Mouse (Mus musculus) hindbrain, embryonic 14.5 days (tissue): ENCODE data around the gene Hdgfl2. TPM values are rescaled to one million over a fixed set of nuclear protein-coding genes. Genes with fewer than 3 reads are reported as not detected.
"Not testable (repeated sequence)": the region's sequence is repeated elsewhere in the genome, so short reads cannot be mapped to it uniquely, and the experiment has no call there.

ENCODE experiments used
- ATAC-seq: fragments of 200-750 bp; cut with Nextera tagmentation; 2 replicates; pipeline ENCODE4 v1.8.0; 2017; ENCODE audit warnings: moderate number of reproducible peaks, mild to moderate bottlenecking, moderate TSS enrichment, moderate library complexity; ENCODE audit not compliant: low FRiP score
- DNase-seq: peaks from one replicate; pipeline ENCODE4 v3.0.0-alpha.2; 2015; ENCODE audit warnings: low spot score
- H3K27ac ChIP-seq: fragments of 300-500 bp; sonication (generic); 2 replicates; pipeline ENCODE4 v1.5.1; 2014; ENCODE audit warnings: mild to moderate bottlenecking, moderate library complexity
- H3K27me3 ChIP-seq: fragments of 300-500 bp; sonication (generic); 2 replicates; pipeline ENCODE4 v1.6.1; 2014; ENCODE audit warnings: mild to moderate bottlenecking, low read length, mixed read lengths; ENCODE audit not compliant: control insufficient read depth, insufficient read depth
- H3K36me3 ChIP-seq: fragments of 300-500 bp; sonication (generic); replicated peaks from 2 replicates; pipeline ENCODE4 v1.6.1; 2014; ENCODE audit not compliant: control insufficient read depth, insufficient read depth
- H3K4me1 ChIP-seq: fragments of 300-500 bp; sonication (generic); replicated peaks from 2 replicates; pipeline ENCODE4 v1.6.1; 2014; ENCODE audit warnings: antibody characterized with exemption, low read length, mixed read lengths; ENCODE audit not compliant: control insufficient read depth, insufficient read depth
- H3K4me2 ChIP-seq: fragments of 300-500 bp; sonication (generic); replicated peaks from 2 replicates; pipeline ENCODE4 v1.6.1; 2014; ENCODE audit warnings: mild to moderate bottlenecking, moderate library complexity
- H3K4me3 ChIP-seq: fragments of 300-500 bp; sonication (generic); replicated peaks from 2 replicates; pipeline ENCODE4 v1.5.1; 2014; ENCODE audit warnings: mild to moderate bottlenecking, low read length
- H3K9ac ChIP-seq: fragments of 300-500 bp; sonication (generic); 2 replicates; pipeline ENCODE4 v1.6.1; 2014
- H3K9me3 ChIP-seq: fragments of 300-500 bp; sonication (generic); 2 replicates; pipeline ENCODE4 v1.6.1; 2016; ENCODE audit warnings: low read length; ENCODE audit not compliant: control insufficient read depth
- WGBS: fragments of 180-500 bp; shearing (Covaris S2); extraction: QIAGEN DNeasy Blood & Tissue Kit; methylation state at CpG from one replicate; pipeline ENCODE4 v1.1.7; 2014; 5-methylcytosine and 5-hydroxymethylcytosine counted together
- polyA plus RNA-seq: library from polyadenylated mRNA; unstranded; fragments of >200 nt; fragmentation: Nextera tagmentation; extraction: Ambion mirVana; gene quantifications from 2 replicates; pipeline ENCODE4 v1.2.1, GENCODE M21; 2014

Gene Hdgfl2
- polyA plus RNA-seq, 1 experiment from 2014 or later: 98.1 TPM

DNA sequence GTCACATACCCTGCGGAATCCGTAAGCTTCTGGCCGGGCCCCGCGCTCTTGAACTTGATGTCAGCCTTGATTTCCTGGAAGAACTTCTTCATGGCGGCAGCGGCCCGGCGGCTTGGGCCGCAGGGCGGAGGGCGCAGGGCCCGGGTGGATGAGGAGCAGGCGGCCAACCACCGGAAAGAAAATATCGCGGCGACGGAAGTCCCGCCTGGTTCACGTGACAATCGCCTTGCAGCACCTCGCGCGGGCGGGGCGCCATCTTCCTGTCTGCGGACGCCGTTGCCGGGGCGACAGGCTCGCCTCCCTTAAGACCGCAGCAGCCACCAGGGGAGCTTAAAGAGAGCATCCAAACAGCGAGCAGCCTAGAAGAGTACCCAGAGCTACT lies 4.6 kb upstream of the Hdgfl2 start, which contains the start of gene Ubxn6:
Gene Ubxn6 (minus strand): TSS at position 202 of the 382 bp plus-strand sequence.
- peak within 1 kb of the TSS; percentile 63 for H3K4me3 ChIP-seq
- 0% methylated on average over 35 of the region's 35 CpGs for WGBS
- peak within 1 kb of the TSS; percentile 90 for H3K27ac ChIP-seq
- peak within 1 kb of the TSS; percentile 82 for H3K9ac ChIP-seq
- H3K27me3 ChIP-seq: no peaks in the 10 kb centered on the region
- H3K36me3 ChIP-seq: peaks cover 36% of the 10 kb centered on the region
- peaks cover 7% of the 10 kb centered on the region for H3K4me1 ChIP-seq
- ATAC-seq: peak; percentile 57
- H3K9me3 ChIP-seq: no peaks in the 10 kb centered on the region
- peak; percentile 94 for DNase-seq
- peak within 1 kb of the TSS; percentile 79 for H3K4me2 ChIP-seq

- ATAC-seq (no peak), DNase-seq (no peak)
- peaks cover 16% of the 10 kb centered on the region for H3K36me3 ChIP-seq
- H3K27me3 ChIP-seq: no peaks in the 10 kb centered on the region
- H3K4me1 ChIP-seq: peaks cover 31% of the 10 kb centered on the region
- H3K27ac ChIP-seq: no peak overlapping the region
- H3K9me3 ChIP-seq: no peaks in the 10 kb centered on the region
- no peak overlapping the region for H3K9ac ChIP-seq
- no peak overlapping the region for H3K4me2 ChIP-seq
- H3K4me3 ChIP-seq: no peak overlapping the region
- 95% methylated on average over 5 of the region's 5 CpGs for WGBS
Observed at GRCm38 (mm10) chr17:56077523-56077922, 1.9 kb upstream of the Hdgfl2 start.

GRCm38 (mm10) chr17:56078361-56078760 lies 1.1 kb upstream of the Hdgfl2 start:
- H3K9ac ChIP-seq, H3K27me3 ChIP-seq, H3K27ac ChIP-seq, H3K9me3 ChIP-seq, ATAC-seq, DNase-seq: not testable (repeated sequence)
- H3K4me3 ChIP-seq: peak overlapping the region; percentile 95
- H3K36me3 ChIP-seq: peaks cover 16% of the 10 kb centered on the region
- peaks cover 31% of the 10 kb centered on the region for H3K4me1 ChIP-seq
- peak overlapping the region; percentile 93 for H3K4me2 ChIP-seq
- 65% methylated on average over 9 of the region's 9 CpGs for WGBS

- DNase-seq (no peak), ATAC-seq (no peak)
- Histone ChIP-seq H3K4me2 (peak overlapping the region; percentile 93), H3K27me3 (no peaks in the 10 kb centered on the region), H3K9ac (peak overlapping the region; percentile 90), H3K36me3 (peaks cover 29% of the 10 kb centered on the region), H3K27ac (peak overlapping the region; percentile 74; the same call in 1 of the 2 replicates), H3K4me3 (peak overlapping the region; percentile 95), H3K4me1 (peaks cover 24% of the 10 kb centered on the region), H3K9me3 (no peaks in the 10 kb centered on the region)
- WGBS: 2% methylated on average over 10 of the region's 11 CpGs
Observed at GRCm38 (mm10) chr17:56079921-56080320, 487 bp downstream of the Hdgfl2 start.

DNA sequence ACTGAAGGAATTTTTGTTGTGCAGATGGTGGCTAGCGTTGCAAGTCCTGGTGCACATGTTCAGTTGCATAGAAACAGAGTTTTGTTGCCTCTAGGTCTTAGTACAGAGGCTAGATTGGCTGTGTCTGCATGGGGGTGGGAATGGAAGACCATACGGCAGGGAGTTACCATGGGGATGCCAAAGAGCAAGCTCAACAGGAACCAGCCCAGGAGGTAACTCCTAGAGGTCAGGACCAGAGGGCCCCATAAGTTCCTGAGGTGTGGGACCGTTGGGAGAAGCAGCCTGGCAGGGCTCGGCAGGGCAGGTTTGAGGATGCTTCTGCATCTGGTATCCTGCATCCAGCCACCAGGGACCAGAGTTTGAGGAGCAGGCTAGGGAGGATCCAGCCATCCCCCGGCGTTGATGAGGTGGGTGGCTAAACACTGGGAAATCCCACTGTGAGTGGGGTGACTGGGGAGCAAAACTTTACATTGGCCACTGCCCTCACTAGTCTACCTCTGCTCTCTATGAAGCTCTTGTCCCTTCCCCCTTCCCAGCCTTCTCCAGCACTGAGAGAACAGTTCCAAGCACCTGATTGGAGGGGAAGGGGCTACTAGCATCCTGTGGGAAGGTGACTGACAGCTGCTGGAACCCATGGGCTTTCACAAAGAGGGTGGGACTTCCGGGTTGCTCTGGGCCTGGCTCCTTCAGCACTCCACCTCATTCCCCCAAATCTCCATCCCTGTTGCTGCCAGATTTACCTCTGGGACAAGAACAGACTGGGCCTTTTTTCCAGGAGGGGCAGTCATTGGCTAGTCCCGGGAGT lies 1.5 kb downstream of the Hdgfl2 start:
- peak overlapping the region; percentile 95 for H3K4me3 ChIP-seq
- ATAC-seq (peak; percentile 44), DNase-seq (peak; percentile 76)
- H3K27me3 ChIP-seq: no peaks in the 10 kb centered on the region
- H3K4me2 ChIP-seq: peak overlapping the region; percentile 93
- no peaks in the 10 kb centered on the region for H3K9me3 ChIP-seq
- 8% methylated on average over 8 of the region's 8 CpGs for WGBS
- H3K4me1 ChIP-seq: peaks cover 24% of the 10 kb centered on the region
- H3K27ac ChIP-seq: peak overlapping the region; percentile 29; the same call in 1 of the 2 replicates
- H3K9ac ChIP-seq: peak overlapping the region; percentile 90
- H3K36me3 ChIP-seq: peaks cover 31% of the 10 kb centered on the region

DNA sequence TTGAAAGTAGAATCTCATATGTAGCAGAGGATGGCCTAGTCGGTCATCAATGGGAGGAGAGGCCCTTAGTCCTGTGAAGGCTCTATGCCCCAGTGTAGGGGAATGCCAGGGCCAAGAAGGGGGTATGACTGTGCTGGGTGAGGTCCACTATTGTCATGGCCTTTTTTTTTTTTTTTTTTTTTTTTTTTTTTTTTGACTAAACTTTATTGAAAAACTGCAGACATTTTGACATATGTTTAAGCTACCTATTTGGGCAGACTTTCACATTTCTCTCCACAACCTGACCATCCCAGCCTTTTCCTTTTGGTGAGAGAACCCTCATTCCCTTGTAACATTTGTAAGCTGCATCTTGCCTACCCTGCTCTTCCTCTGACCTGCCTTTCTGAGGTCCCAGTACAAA lies 12.9 kb downstream of the Hdgfl2 start:
- H3K9ac ChIP-seq: no peak overlapping the region
- WGBS: 88% methylated on average over 1 of the region's 1 CpGs
- H3K4me2 ChIP-seq: no peak overlapping the region
- peaks cover 65% of the 10 kb centered on the region for H3K36me3 ChIP-seq
- ATAC-seq (no peak), DNase-seq (no peak)
- H3K27ac ChIP-seq: no peak overlapping the region
- H3K27me3 ChIP-seq: no peaks in the 10 kb centered on the region
- H3K9me3 ChIP-seq: no peaks in the 10 kb centered on the region
- H3K4me1 ChIP-seq: no peaks in the 10 kb centered on the region
- H3K4me3 ChIP-seq: no peak overlapping the region

GRCm38 (mm10) chr17:56092794-56093193 lies 13.4 kb downstream of the Hdgfl2 start:
- H3K4me3 ChIP-seq: no peak overlapping the region
- no peaks in the 10 kb centered on the region for H3K4me1 ChIP-seq
- no peak overlapping the region for H3K9ac ChIP-seq
- no peaks in the 10 kb centered on the region for H3K9me3 ChIP-seq
- H3K27ac ChIP-seq: no peak overlapping the region
- peaks cover 70% of the 10 kb centered on the region for H3K36me3 ChIP-seq
- ATAC-seq (no peak), DNase-seq (no peak)
- no peak overlapping the region for H3K4me2 ChIP-seq
- WGBS: 90% methylated on average over 1 of the region's 1 CpGs
- H3K27me3 ChIP-seq: no peaks in the 10 kb centered on the region

DNA sequence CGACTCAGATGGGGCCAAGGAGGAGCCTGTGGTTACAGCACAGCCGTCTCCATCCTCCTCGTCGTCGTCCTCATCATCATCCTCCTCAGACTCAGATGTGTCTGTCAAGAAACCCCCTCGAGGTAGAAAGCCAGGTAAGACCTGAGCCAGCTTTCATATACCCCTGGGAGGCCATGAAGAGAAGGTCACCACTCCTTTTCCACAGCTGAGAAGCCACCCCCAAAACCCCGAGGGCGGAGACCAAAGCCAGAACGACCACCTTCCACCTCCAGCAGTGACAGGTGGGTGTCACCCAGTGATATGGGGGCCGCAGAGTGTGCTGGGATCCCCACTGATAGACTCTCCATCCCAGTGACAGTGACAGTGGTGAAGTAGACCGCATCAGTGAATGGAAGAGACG lies 17.4 kb downstream of the Hdgfl2 start:
- Histone ChIP-seq H3K4me1 (no peaks in the 10 kb centered on the region), H3K4me3 (no peak overlapping the region), H3K36me3 (peaks cover 86% of the 10 kb centered on the region), H3K9ac (no peak overlapping the region), H3K27ac (no peak overlapping the region), H3K27me3 (no peaks in the 10 kb centered on the region), H3K9me3 (no peaks in the 10 kb centered on the region), H3K4me2 (no peak overlapping the region)
- no peak for ATAC-seq
- 88% methylated on average over 12 of the region's 12 CpGs for WGBS
- DNase-seq: no peak

DNA sequence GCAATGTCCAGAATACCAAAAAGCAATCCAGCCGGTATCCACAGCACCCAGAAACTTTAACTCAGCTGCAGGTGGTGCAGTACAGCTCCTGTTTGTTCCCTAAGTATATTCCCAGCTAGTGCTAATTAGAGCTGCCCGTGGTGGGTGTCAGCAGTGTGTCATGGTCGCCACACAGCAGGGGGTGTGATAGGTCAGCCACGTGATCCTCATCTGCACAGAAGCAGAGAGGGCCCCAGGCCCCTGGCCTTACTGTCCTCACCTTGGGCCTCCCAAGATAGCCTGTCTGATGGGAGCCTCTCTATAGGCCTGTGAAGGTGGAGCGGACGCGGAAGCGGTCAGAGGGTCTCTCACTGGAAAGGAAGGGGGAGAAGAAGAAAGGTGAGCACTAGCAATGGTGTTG lies 18.7 kb downstream of the Hdgfl2 start:
- Histone ChIP-seq H3K4me1 (no peaks in the 10 kb centered on the region), H3K4me3 (no peak overlapping the region), H3K4me2 (no peak overlapping the region), H3K27ac (no peak overlapping the region), H3K9me3 (no peaks in the 10 kb centered on the region), H3K36me3 (peaks cover 95% of the 10 kb centered on the region), H3K9ac (no peak overlapping the region), H3K27me3 (no peaks in the 10 kb centered on the region)
- ATAC-seq (no peak), DNase-seq (no peak)
- WGBS: 93% methylated on average over 8 of the region's 8 CpGs
